Mouse (Mus musculus) mature B cell (primary cell): ENCODE measurements around the gene Ctso.

ENCODE experiments used
- in situ Hi-C: fragments of 300-500 bp; cut with MboI; formaldehyde crosslinking; loops from 2 replicates; pipeline ENCODE4 v1.14.3; 2019

Gene Ctso

DNA sequence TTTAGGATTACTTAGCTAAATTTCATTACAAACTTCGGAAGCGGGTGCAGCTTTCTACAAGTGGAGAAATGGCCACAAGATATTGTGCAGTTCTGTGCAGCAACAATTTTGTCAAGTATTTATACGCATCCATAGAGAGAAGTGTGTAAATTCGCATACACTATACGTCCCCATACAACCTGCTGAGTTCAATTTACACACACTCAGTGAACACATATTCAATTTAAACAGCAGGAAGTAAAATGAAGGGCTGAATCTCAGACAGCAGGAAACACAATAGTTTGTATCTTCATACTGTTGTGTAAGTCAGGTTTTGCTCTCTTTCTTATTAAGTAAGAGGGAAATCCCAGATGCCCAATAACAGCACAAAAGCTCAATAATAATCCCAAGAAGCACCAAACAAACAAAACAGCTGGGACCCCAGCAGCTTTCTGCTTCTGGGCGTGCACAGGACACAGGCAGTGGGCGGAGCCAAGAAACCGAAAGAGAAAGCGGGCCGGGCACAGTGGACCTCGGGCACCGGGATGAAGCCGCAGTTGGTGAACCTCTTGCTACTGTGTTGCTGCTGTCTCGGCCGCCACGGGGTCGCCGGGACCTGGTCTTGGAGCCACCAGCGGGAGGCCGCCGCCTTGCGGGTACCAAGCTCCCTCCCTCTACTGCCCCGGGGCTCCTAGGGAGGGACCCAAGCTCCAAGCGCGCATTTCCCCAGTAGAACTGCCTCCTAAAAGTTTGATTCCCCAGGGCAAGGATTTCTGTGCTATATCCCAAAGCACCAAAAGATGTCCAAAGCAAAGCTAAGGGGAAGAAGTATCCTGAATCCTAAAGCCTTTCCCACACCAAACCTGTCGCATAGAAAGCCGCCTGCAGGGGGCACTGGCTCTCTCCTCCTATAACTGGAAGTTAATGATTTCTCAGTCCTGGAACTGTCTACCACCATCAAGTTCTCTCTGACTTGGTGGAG lies at the start of gene Ctso:
TSS of gene Ctso (plus strand) at position 461 of the 961 bp plus-strand sequence.
- in situ Hi-C loops = loop anchor here (25.0 kb wide), 1 partner anchor 430 kb away; the partner anchor contains the start of gene Map9

DNA sequence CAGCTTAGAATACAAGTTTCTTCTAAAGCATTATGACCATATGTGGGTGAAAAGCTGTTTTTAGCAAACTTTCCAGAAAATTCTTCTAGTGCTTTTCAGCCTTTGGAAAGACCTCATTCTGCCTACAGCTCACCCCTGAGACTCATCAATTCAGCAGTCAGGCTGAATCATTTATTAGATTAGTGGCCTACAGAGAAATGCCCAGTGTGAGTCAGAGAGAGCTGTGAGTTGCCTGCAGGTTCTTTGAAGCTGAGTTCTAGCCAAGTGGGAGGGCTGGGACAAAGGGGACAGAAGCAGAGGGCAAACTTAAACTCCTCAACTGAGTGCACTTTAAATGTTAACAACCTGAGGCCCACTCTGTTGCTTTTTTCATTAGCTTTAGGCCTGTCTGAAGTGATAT lies 48.5 kb upstream of the Ctso start:
- in situ Hi-C loops = no loop called here

- in situ Hi-C loops = no loop called here
These were observed 46.8 kb upstream of the Ctso start for GRCm38 (mm10) chr3:81885566-81885965.

GRCm38 (mm10) chr3:81889137-81889536 lies 43.3 kb upstream of the Ctso start:
- in situ Hi-C loops = no loop called here

- in situ Hi-C loops = loop anchor here (10.0 kb wide), 1 partner anchor 126 kb away; no protein-coding TSS in a partner anchor
These were observed 21.9 kb upstream of the Ctso start for GRCm38 (mm10) chr3:81910286-81911036.

- in situ Hi-C loops = loop anchor here (10.0 kb wide), 1 partner anchor 131 kb away; no protein-coding TSS in a partner anchor
These were observed 16.2 kb upstream of the Ctso start for GRCm38 (mm10) chr3:81916030-81916686.

- in situ Hi-C loops = loop anchor here (10.0 kb wide), 1 partner anchor 133 kb away; no protein-coding TSS in a partner anchor
These were observed 15.0 kb upstream of the Ctso start for GRCm38 (mm10) chr3:81917354-81917935.

GRCm38 (mm10) chr3:81918215-81918614 lies 14.2 kb upstream of the Ctso start:
- in situ Hi-C loops = loop anchor here (10.0 kb wide), 1 partner anchor 133 kb away; no protein-coding TSS in a partner anchor

DNA sequence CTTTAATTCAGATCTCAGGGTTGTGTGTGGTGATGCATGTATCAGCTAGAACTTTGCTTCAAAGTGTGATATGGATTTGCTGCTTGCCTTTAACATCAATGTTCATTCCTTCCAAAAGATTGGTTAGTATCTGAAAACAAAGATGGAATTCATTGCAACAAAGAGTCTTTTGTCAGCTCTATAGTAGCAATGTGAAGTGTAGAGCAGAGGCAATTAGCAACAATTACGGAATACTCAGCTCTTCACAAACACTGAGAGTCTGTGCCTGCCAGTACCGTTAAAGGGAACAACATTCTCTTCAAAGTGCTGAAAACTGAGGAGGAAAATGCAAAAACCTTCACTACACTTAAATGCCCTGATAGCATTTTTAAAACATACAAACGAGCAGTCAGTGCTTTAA lies 12.7 kb upstream of the Ctso start:
- in situ Hi-C loops = loop anchor here (10.0 kb wide), 1 partner anchor 135 kb away; no protein-coding TSS in a partner anchor

- in situ Hi-C loops = no loop called here
These were observed 9.5 kb upstream of the Ctso start for GRCm38 (mm10) chr3:81922910-81923309.

- in situ Hi-C loops = loop anchor here (25.0 kb wide), 1 partner anchor 437 kb away; the partner anchor contains the start of gene Map9
These were observed 7.5 kb upstream of the Ctso start for GRCm38 (mm10) chr3:81924931-81925330.

GRCm38 (mm10) chr3:81925856-81926255 lies 6.5 kb upstream of the Ctso start:
- in situ Hi-C loops = loop anchor here (25.0 kb wide), 1 partner anchor 436 kb away; the partner anchor contains the start of gene Map9

GRCm38 (mm10) chr3:81926764-81927325 lies 5.6 kb upstream of the Ctso start:
- in situ Hi-C loops = loop anchor here (25.0 kb wide), 1 partner anchor 435 kb away; the partner anchor contains the start of gene Map9

- in situ Hi-C loops = loop anchor here (25.0 kb wide), 1 partner anchor 433 kb away; the partner anchor contains the start of gene Map9
These were observed 3.3 kb upstream of the Ctso start for GRCm38 (mm10) chr3:81929073-81929472.

GRCm38 (mm10) chr3:81931695-81932094 lies 706 bp upstream of the Ctso start:
- in situ Hi-C loops = loop anchor here (25.0 kb wide), 1 partner anchor 431 kb away; the partner anchor contains the start of gene Map9

GRCm38 (mm10) chr3:81933348-81933747 lies 947 bp downstream of the Ctso start:
- in situ Hi-C loops = loop anchor here (25.0 kb wide), 1 partner anchor 429 kb away; the partner anchor contains the start of gene Map9

DNA sequence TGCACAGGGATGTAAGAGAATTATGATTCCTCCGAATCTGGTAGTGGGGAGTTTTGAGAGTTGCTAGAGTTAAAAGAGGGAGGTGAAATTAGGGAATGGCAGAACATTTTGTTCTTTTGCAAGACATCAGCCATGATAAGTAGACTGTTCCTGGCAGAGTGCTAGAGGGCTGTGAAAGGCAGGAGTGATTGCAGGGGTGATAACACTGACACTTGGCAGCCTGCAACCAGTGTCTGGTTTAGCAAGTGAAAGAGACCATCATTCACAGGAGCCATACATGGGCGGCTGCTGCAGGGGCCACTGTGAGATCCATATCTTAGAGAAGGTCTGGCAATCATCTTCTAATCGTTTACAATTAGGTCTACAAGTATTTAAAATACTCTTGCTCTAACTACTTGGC lies 6.5 kb downstream of the Ctso start:
- in situ Hi-C loops = loop anchor here (25.0 kb wide), 1 partner anchor 423 kb away; the partner anchor contains the start of gene Map9

GRCm38 (mm10) chr3:81942341-81942740 lies 9.9 kb downstream of the Ctso start:
- in situ Hi-C loops = loop anchor here (25.0 kb wide), 1 partner anchor 420 kb away; the partner anchor contains the start of gene Map9

- in situ Hi-C loops = loop anchor here (25.0 kb wide), 1 partner anchor 419 kb away; the partner anchor contains the start of gene Map9
These were observed 10.7 kb downstream of the Ctso start for GRCm38 (mm10) chr3:81943097-81943496.

- in situ Hi-C loops = loop anchor here (25.0 kb wide), 1 partner anchor 417 kb away; the partner anchor contains the start of gene Map9
These were observed 12.5 kb downstream of the Ctso start for GRCm38 (mm10) chr3:81944851-81945393.
